Mouse (Mus musculus) mesoderm, embryonic 11.5 days (tissue): ENCODE results near the gene Gm42906.
A peak's percentile ranks its signal among the peaks of the same experiment; 100 is the strongest.

Experiments
- DNase-seq: peaks from one replicate; pipeline ENCODE4 v3.0.0-alpha.2; 2012; ENCODE audit warnings: low read depth, low spot score

Gm42906 gene

DNA sequence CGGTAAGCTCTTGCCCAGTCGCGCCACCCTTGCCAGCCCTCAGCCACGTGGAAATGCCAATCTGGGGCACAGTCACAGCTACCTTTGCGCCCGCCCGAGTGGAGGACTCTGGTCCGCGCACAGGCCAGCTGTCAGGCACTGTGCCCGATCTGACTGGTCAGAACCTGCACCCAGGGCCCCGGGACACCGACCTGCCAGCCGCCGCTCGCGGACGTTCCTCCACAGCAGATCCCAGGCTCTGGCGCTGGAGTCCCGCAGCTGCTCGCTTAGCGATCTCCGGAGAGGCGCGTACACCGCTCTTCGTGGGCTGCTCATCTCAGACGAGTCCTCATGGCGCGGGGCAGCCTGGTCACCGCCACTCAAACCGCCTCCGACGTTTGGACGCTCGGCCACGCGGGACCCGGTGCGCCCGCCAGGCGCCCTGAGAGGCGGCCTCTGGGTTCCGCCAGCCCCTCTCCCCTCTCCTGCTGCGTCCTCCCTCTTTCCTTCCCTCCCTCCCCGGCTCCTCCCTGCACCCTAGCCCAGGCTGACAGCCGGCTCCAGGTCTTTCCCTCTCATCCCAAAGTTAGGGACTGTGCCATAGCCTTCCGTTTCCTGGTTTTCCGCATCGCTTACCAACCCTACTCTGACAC lies 194.4 kb downstream of the Gm42906 start, which contains the start of gene Stard13:
Gene Stard13, minus strand, starts transcription at position 437 of the 632 bp plus-strand sequence.
- DNase-seq, result peak; percentile 46

DNA sequence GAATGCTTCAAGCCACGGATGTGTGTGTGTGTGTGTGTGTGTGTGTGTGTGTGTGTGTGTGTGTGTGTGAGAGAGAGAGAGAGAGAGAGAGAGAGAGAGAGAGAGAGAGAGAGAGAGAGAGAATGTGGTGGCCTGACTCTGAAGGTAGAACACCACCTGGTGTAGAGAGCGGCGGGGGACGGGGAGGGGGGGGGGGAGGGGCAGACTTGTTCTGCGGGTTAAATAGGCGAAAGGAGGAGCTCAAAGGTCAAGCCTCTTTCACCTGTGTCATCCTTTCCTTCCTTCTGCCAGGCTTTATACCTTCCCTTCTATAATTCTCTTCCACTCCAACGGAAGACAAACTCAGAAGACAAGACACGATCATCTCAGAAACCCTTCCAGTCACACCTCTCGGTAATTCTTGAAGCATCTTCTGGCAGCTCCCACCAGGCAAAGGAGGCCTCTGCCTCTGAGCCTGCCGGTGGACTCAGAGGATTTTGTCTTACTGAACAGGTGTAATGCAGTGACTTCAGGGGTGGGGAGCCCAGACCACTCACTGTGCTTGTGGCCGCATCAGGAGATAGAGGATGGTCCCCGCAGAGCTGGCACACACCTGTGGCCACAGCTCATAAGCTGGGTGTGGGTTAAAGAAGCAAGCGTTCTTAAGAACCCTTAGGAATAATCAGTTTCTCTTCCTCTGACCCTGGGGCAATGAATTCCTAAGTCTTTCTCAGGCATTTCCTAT lies 195.2 kb downstream of the Gm42906 start:
- DNase-seq, result no peak

DNA sequence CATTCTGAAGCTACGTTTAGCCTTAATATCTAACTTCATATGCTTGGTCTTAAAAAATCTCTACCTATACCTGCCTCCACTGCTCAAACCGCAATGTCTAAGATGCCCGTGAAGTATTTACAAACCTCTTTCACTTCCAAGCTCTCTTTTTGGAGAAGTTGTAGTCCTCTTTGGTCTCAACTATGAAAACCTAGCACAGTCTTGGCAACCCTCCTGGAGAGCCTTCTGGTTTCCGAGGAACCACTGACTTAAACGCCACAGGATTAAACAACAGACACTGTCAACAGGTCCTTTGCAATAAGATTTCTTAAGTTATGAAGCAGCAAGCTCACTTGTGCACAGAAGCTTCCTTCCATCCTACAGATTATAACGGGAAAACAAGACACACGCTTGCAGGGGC lies 196.1 kb downstream of the Gm42906 start:
- DNase-seq, result no peak

GRCm38 (mm10) chr5:151231411-151231810 lies 196.6 kb downstream of the Gm42906 start:
- DNase-seq, result no peak

GRCm38 (mm10) chr5:151230427-151230826 lies 197.5 kb downstream of the Gm42906 start:
- no peak for DNase-seq

GRCm38 (mm10) chr5:151228367-151229005 lies 199.5 kb downstream of the Gm42906 start:
- DNase-seq, result no peak

DNA sequence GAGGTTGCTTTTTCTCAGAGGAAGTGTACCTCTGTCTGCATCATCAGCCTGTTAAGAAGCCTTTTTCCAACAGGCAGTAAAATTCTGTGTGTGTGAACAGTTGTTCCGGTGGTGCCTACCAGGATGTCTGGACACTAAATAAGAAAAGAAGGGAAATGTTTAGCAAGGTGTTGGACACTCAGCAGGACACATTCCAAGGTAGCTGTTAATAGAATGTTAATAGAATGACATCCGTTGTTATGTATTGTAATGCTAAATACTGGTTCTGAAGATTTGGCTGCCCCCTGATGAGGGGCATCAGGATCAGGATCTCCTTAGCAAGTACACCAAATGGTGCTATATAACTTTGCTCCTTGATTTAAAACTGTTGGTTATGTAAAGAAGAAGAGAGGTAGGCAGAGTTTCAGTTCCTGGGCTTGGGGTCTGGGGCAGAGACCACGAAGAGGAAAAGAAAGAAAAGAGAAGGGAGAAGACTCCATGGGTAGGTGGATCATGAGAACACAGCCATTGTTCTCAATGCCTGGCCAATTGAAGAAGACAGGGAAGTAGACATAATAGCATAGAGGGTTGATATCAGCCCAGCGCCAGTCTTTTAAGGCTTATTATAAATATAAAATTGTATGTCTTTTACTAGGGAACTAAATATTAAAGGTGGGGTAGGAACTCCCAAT lies 204.1 kb downstream of the Gm42906 start:
- no peak for DNase-seq

- DNase-seq, result no peak
These were observed 205.2 kb downstream of the Gm42906 start for GRCm38 (mm10) chr5:151222791-151223190.

DNA sequence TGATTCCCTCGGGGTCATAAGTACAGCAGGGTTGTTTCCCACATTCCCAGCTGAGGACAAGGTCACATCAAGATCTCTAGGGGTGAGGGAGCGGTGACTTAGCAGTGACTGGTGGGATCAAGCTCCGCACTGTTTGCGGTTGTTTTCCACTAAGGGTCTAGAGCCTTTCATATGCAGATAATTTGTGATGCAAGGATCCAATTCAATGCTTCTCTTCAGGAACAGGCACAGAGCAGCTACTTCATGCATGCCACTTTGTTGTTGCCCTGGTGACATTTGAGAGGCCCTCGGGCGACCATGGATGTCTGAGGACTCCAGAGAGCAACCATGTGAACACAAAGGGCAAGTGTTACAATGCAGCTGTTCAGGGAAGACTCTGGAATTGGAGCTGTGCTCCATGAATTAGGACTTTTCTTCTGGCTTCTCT lies 209.3 kb downstream of the Gm42906 start:
- DNase-seq, result peak; percentile 70

GRCm38 (mm10) chr5:151213097-151213496 lies 214.9 kb downstream of the Gm42906 start:
- no peak for DNase-seq

DNA sequence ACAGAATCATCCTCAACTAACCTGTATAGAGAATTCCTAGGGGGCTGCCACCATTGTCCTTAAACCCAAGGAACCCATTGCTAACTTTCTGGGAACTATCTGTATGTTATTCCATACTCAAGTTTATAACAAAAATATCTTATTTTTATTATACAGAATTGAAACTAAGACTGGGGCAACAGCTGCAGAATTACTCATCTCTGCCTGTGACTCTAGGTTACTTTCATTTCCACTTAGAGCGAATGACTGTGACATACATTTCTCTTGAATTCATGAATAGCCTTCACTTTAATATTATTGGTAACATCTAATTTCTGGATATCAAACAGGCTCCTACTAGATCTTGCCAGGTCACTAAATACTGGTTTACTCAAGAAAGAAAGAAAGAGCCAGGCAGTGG lies 217.1 kb downstream of the Gm42906 start:
- DNase-seq, result no peak

GRCm38 (mm10) chr5:151210060-151210459 lies 217.9 kb downstream of the Gm42906 start:
- no peak for DNase-seq

DNA sequence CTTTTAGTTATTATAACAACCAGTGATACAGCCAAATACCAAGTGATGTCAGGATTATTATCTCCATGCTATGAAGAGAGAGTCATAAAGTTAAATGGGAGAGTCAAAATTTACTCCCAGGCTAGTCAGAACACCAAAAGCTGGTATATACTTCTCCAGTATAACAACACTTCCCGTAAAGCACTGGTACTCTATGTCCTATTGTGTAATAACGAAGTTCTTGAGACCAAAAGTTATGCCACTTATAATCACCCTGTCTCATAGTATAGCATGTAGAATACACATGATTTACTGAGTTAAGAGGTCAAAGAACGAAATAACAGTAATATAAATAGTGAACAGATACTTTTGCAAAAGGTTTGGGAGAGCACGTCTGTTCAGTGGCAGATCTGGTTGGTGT lies 222.9 kb downstream of the Gm42906 start:
- no peak for DNase-seq

DNA sequence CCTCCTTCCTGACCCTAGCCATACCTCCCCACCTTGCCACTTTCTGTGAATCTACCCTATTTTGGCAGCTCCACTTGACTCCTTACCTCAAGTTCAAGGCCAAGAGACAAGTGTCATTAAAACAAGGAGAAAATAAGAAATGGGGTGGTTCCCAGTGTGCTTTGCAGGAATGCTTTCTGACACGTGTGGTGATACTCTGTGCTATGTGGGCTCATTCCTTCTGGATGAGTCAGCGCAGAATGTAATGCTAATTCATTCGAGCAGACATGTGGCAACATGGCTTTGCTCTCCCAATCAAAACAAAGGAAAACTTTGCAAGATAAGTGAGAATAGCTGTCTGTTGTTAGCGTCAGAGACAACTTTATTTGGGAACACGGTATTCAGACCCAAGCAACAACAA lies 225.0 kb downstream of the Gm42906 start:
- DNase-seq, result peak; percentile 28

- DNase-seq, result no peak
These were observed 226.7 kb downstream of the Gm42906 start for GRCm38 (mm10) chr5:151201220-151201619.

DNA sequence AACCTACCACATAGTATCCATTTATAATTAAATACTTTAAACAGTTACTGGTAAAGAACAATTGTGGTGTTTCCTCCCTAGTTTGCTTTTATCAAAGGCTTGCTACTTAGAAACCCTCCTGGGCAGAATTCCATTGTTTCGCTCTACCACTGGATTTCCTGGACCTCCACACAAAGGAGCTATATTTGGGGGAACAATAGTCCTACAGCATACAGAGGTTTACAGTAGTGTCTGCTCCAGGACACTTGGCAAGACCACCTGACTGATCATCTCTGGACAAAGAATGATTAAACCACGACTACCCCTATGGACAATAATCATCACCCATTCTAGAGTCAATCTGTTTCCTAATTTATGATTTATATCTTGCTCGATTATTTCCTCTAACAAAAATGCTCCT lies 228.7 kb downstream of the Gm42906 start:
- DNase-seq, result no peak

DNA sequence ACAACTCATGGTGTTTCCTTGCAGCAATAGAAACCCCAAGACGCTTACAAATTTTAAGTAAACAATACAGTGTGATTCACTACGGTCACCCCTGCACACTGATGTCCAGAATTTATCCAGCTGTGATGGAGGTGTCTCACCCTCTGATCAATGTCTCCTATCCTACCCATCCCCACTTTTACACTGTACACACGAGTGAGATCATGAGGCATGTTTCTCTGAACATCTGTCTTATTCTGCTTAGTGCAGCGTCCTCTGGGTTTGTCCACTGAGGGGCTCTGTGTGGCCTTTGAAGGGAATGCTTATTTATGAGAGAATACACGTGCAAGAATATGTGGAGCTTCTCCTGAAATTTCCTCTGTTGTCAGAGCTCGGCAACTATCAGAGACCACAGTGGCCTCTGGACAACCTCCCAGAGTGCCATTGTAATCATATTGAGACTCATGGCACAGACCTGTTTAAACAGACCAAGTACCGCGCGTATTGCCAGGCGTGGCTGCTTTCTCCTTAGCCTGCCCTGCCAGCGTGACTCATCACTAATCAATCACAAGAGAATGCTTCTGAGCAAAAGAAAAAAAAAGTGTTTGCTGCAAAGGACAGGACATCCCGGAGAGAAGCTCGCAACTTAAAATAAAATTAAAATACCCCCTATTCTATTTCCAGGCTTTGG lies 231.2 kb downstream of the Gm42906 start:
- no peak for DNase-seq

DNA sequence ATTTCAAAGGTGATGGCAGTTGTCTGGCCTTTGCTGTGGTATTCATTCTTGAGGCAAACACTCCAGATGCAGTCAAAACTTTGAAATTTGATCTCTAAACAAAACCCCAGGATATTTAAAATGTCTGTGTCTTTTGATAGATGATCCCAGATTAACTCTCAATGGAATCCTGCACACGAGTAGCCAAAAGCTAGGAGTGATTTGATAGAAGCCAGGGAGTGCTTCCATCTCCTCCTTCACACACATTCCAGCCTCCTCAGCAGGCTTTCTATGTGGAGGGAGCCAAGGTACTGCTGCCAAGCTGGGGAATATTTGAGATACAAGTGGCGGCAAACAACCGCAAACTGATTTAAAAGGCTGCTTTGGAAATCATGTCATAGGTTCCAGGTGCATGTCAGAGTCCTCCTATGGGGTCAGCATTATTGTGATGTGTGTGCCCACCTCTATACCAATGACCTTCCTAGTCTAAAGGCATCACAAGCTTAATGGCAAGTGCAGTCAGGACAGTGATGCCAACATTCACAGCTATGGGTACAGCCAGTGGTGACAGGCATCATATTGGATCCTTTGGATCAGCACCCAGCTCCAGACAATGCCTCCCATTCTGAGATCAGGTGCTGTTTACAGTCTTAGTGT lies 234.0 kb downstream of the Gm42906 start:
- no peak for DNase-seq

GRCm38 (mm10) chr5:151192266-151192665 lies 235.7 kb downstream of the Gm42906 start:
- no peak for DNase-seq

- no peak for DNase-seq
These were observed 237.2 kb downstream of the Gm42906 start for GRCm38 (mm10) chr5:151190764-151191163.

- peak; percentile 87 for DNase-seq
These were observed 238.1 kb downstream of the Gm42906 start for GRCm38 (mm10) chr5:151189789-151190378.
